8 mouse cellular contexts compared by ENCODE assay signal in genomic region chr16:31664287-31664597, GRCm38 (mm10). TPM values are rescaled to one million over a fixed set of nuclear protein-coding genes. Genes with fewer than 3 reads are reported as not detected.
DNase-seq lines count a peak whose midpoint lies in the region; ATAC-seq and TF ChIP-seq lines count a peak whose summit lies in the region.

No protein-coding gene starts in this region.

- ATAC-seq in heart, embryonic 14.5 days (ENCODE audit: insufficient number of reproducible peaks, insufficient read depth, low FRiP score, low read depth): peak; percentile 72
- no peak for ATAC-seq in G1E (ENCODE audit: extremely low read depth, insufficient number of reproducible peaks, low FRiP score, poor library complexity, severe bottlenecking)
- peak; percentile 84 for ATAC-seq in hindbrain, embryonic 11.5 days (ENCODE audit: low FRiP score)
- 0 out of 2 replicates have a peak, but pooled peaks have one; percentile 15 for ATAC-seq in megakaryocyte-erythroid progenitor cell, adult 5-6 weeks (replicated peaks; ENCODE audit: low FRiP score, low TSS enrichment, poor library complexity, severe bottlenecking)

- peaks cover 0 to 10% of the 10 kb centered on the region in 2 experiments; a peak in 2 of 4 replicates for H3K4me1 ChIP-seq in heart, embryonic 14.5 days (ENCODE audit: control insufficient read depth in 2 of 2, insufficient read depth in 2 of 2, low read length in 2 of 2)
- H3K4me1 ChIP-seq in G1E (ENCODE audit: insufficient read depth, low read depth, low read length): peaks cover 36% of the 10 kb centered on the region
- no peaks in the 10 kb centered on the region for H3K4me1 ChIP-seq in hindbrain, embryonic 11.5 days (replicated peaks; ENCODE audit: control insufficient read depth, insufficient read depth, low read length)

- H3K4me2 ChIP-seq in heart, embryonic 14.5 days (ENCODE audit: low read length): peak overlapping the region; percentile 81
- peak overlapping the region; percentile 73 for H3K4me2 ChIP-seq in hindbrain, embryonic 11.5 days (replicated peaks; ENCODE audit: low read depth, low read length)

- peak overlapping the region; percentile 92 to 94 for H3K4me3 ChIP-seq in heart, embryonic 14.5 days (ENCODE audit: control insufficient read depth in 1 of 2, insufficient read depth in 1 of 2, low read depth in 1 of 2, low read length in 2 of 2)
- H3K4me3 ChIP-seq in G1E (ENCODE audit: low read depth, low read length): peak overlapping the region; percentile 85
- peak overlapping the region; percentile 78 for H3K4me3 ChIP-seq in hindbrain, embryonic 11.5 days (ENCODE audit: low read depth, low read length)

- no peak for DNase-seq in heart, adult 9 months (ENCODE audit: low spot score in 2 of 2)
- no peak for DNase-seq in G1E (ENCODE audit: low spot score)
- no peak for DNase-seq in hindbrain, embryonic 11.5 days (ENCODE audit: low spot score)
- DNase-seq in adrenal gland, adult 18-20 months (ENCODE audit: low spot score in 2 of 2): no peak
- no peak for DNase-seq in left cerebral cortex, adult 18-20 months (ENCODE audit: low spot score in 2 of 2)
- no peak for DNase-seq in right cerebral cortex, postnatal 14 days

- no peaks in the 10 kb centered on the region for H3K9me3 ChIP-seq in heart, embryonic 14.5 days (ENCODE audit: control insufficient read depth, low read length)
- no peaks in the 10 kb centered on the region for H3K9me3 ChIP-seq in G1E (replicated peaks)
- H3K9me3 ChIP-seq in hindbrain, embryonic 11.5 days (ENCODE audit: control insufficient read depth, low read length): no peaks in the 10 kb centered on the region

- TF ChIP-seq CTCF in G1E (IDR thresholded peaks at IDR 0.05; ENCODE audit: low read depth, low read length): no peak

- peak overlapping the region; percentile 45 to 91; a peak in 3 of 4 replicates for H3K27ac ChIP-seq in heart, embryonic 14.5 days (replicated peaks in 1 of 2; ENCODE audit: control insufficient read depth in 1 of 2, insufficient read depth in 1 of 2, low read depth in 2 of 2, low read length in 2 of 2)
- peak overlapping the region; percentile 93 for H3K27ac ChIP-seq in hindbrain, embryonic 11.5 days (ENCODE audit: low read depth, low read length)

- WGBS in heart, embryonic 14.5 days: 0% methylated on average over 22 of the region's 36 CpGs
- 0% methylated on average over 21 of the region's 36 CpGs for WGBS in hindbrain, embryonic 11.5 days

- peak overlapping the region; percentile 85 for H3K9ac ChIP-seq in heart, embryonic 14.5 days (ENCODE audit: low read length)
- H3K9ac ChIP-seq in hindbrain, embryonic 11.5 days (ENCODE audit: low read depth, low read length): peak overlapping the region; percentile 91

- no peaks in the 10 kb centered on the region for H3K27me3 ChIP-seq in heart, embryonic 14.5 days (ENCODE audit: control insufficient read depth, insufficient read depth, low read length)
- H3K27me3 ChIP-seq in G1E (ENCODE audit: insufficient read depth, low read length): peaks cover 12% of the 10 kb centered on the region
- no peaks in the 10 kb centered on the region for H3K27me3 ChIP-seq in hindbrain, embryonic 11.5 days (ENCODE audit: control insufficient read depth, insufficient read depth, low read length)

- H3K36me3 ChIP-seq in heart, embryonic 14.5 days (ENCODE audit: control insufficient read depth, insufficient read depth, low read length): peaks cover 29% of the 10 kb centered on the region
- H3K36me3 ChIP-seq in G1E (replicated peaks): peaks cover 19% of the 10 kb centered on the region
- no peaks in the 10 kb centered on the region for H3K36me3 ChIP-seq in hindbrain, embryonic 11.5 days (ENCODE audit: control insufficient read depth, insufficient read depth, low read length)

RNA-seq across cellular contexts. Expression of gene Dlg1, which starts 1.0 kb away (rescaled TPM):
- polyA plus RNA-seq in heart, embryonic 14.5 days (2014; fragmentation: Nextera tagmentation; extraction: Ambion mirVana): 18.5 and 21.9 TPM in 2 replicates
- total RNA-seq in G1E (2014; fragmentation: Nextera tagmentation): 62.6 and 109 TPM in 2 replicates
- 47.9 and 60.7 TPM in 2 replicates for total RNA-seq in G1E (2017)
- 11.2 and 12.5 TPM in 2 replicates for polyA plus RNA-seq in G1E (2012)
- polyA plus RNA-seq in hindbrain, embryonic 11.5 days (2014; fragmentation: Nextera tagmentation; extraction: Ambion mirVana): 20.6 and 26.4 TPM in 2 replicates
- total RNA-seq in megakaryocyte-erythroid progenitor cell, adult 5-6 weeks (2014; fragmentation: Nextera tagmentation): 45.4 and 47.2 TPM in 2 replicates
- 46.5 and 52.3 TPM in 2 replicates for total RNA-seq in megakaryocyte-erythroid progenitor cell, adult 5-6 weeks (2017)
- total RNA-seq in adrenal gland, adult 18-20 months (2021): 100 to 1,000 TPM in 1 of 2 experiments, 10 to 100 TPM in 1; 80.1 to 117 TPM
- total RNA-seq in left cerebral cortex, adult 18-20 months (2021): 100 to 1,000 TPM; 179 to 196 TPM
